Mouse (Mus musculus): ENCODE measurements around the gene Bnc1. TPM values are rescaled to one million over a fixed set of nuclear protein-coding genes. Genes with fewer than 3 reads are reported as not detected.

Bnc1 gene
- 1.5 and 1.7 TPM in 2 replicates for polyA plus RNA-seq (2015; fragmentation: Nextera tagmentation; extraction: Ambion mirVana)

DNA sequence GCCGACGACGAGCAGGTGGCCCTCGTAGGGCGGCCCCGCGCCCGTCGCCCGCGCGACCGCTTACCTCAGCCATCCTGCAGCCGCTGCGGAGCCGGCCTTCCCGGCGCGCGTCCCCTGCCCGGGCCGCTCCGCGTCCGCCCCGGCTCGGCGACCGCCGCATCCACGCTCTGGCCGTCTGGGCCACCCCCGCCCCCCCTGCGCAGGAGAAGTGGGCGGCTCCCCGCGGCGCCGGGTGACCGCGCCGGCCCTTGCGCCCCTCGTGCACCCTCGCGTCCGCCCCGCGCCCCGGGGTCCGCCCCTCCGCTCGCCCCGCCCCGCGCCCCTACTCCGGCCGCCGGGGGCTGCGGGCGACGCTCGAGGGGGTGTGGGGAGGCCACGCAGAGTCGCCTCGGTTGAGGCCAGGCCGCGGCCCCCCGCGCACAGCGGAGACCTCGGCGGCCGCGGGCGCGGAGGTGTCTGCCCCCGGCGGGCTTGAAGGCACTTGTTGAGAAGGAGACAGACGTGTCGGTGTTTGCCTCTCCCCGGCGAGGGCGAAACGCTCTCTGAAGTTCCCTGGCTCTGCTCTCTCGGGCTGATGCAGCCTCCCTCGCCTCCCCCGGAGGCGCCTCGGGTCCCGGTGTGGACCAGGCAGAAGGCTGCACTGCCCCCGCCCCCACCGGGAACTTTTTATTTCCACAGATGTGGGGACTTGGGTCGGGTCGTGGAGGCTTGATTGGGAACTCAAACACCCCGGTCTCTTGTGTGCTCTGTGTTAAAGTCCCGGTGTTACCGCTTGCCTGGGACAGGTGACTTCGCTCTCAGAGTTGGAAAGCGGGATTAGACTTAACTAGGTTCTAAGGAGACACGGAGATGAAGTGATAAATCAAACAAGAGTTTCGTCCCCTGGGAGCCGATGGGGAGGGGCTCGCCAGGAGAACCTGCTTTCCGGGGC is at the start of gene Bnc1:
Bnc1 (minus strand) TSS at position 162 of the 931 bp plus-strand sequence.
- H3K4me1 ChIP-seq, result peaks cover 14% of the 10 kb centered on the region
- no peaks in the 10 kb centered on the region for H3K36me3 ChIP-seq
- no peaks in the 10 kb centered on the region for H3K9me3 ChIP-seq
- no peak within 1 kb of the TSS for H3K27ac ChIP-seq
- peak within 1 kb of the TSS; percentile 93 for H3K4me2 ChIP-seq
- peak within 1 kb of the TSS; percentile 47 for H3K4me3 ChIP-seq
- WGBS, result 1% methylated on average over 82 of the region's 105 CpGs
- ATAC-seq (ENCODE audit: borderline replicate concordance, extremely low read depth, low FRiP score, low TSS enrichment), result peak; percentile 65
- H3K27me3 ChIP-seq, result peaks cover 87% of the 10 kb centered on the region
- no peak within 1 kb of the TSS for H3K9ac ChIP-seq

DNA sequence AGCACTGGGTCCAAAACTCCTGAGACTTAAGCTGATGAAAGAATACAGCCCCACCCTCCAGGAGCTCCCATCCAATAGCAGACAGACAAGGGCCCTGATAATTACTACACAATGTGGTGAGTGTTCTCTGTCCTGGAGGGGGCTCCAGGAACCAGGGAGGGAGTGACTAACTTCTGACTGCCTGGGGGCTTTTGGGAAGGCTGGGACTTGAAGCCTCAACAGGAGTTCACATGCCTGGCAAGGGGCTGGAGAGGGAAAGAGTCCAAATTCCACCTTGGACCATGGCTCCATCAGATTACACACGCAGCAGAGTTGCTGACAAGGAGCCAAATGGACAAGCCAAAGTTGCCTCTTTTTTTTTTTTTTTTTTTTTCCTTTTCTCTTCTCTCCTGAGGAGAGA is 41.3 kb upstream of the Bnc1 start:
- H3K9me3 ChIP-seq, result no peaks in the 10 kb centered on the region
- H3K36me3 ChIP-seq, result no peaks in the 10 kb centered on the region
- H3K27me3 ChIP-seq, result no peaks in the 10 kb centered on the region
- H3K4me3 ChIP-seq, result no peak overlapping the region
- H3K9ac ChIP-seq, result no peak overlapping the region
- no peak for ATAC-seq (ENCODE audit: borderline replicate concordance, extremely low read depth, low FRiP score, low TSS enrichment)
- 57% methylated on average over 1 of the region's 1 CpGs for WGBS
- H3K27ac ChIP-seq, result no peak overlapping the region
- no peak overlapping the region for H3K4me2 ChIP-seq
- H3K4me1 ChIP-seq, result peaks cover 7% of the 10 kb centered on the region; the same call in 1 of the 2 replicates

DNA sequence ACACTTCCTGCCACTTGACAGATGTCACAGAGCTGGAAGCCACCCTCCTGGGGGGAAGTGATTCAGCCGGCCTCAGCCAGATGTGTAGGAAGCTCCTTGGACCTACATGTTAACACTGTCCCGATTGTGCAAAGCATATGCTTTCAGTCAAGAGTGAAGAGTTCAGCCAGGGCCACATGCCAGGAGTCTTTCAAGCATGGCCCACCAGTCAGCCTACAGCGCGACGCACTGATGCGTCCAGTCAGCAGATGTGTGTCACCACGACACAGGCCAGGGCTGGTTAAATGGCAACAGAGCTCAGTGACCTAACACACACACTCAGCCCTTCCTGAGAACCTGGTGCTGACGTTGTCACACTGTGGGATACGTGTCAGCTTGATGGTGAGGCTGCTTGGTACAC is 37.6 kb upstream of the Bnc1 start:
- Histone ChIP-seq H3K4me1 (peaks cover 7% of the 10 kb centered on the region; the same call in 1 of the 2 replicates), H3K27me3 (no peaks in the 10 kb centered on the region), H3K27ac (no peak overlapping the region), H3K9ac (no peak overlapping the region), H3K9me3 (no peaks in the 10 kb centered on the region), H3K4me3 (no peak overlapping the region), H3K4me2 (no peak overlapping the region), H3K36me3 (no peaks in the 10 kb centered on the region)
- WGBS, result 32% methylated on average over 9 of the region's 9 CpGs
- peak; percentile 57; the same call in 1 of the 2 replicates for ATAC-seq (ENCODE audit: borderline replicate concordance, extremely low read depth, low FRiP score, low TSS enrichment)

DNA sequence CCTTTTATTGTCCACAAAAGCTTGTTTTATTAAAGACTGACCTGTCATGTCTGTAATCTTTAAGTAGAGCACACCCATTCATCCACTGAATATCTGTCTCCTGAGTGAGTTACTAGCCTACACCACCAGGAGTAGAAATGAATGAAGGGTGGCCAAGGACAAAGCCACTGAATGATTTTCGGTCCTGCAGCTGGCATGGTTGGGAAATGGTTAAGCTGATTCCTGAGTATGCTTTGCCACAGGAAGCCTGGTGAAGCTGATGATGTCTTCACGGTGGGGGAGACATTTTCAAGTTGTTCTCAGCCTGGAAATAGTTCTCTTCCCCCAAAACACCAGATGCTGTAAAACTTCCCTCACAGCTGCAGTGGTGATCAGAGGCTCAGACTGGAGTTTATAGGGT is 33.7 kb upstream of the Bnc1 start:
- 36% methylated on average over 2 of the region's 2 CpGs for WGBS
- no peak overlapping the region for H3K9ac ChIP-seq
- no peak overlapping the region for H3K4me2 ChIP-seq
- no peaks in the 10 kb centered on the region for H3K36me3 ChIP-seq
- no peak overlapping the region for H3K4me3 ChIP-seq
- no peaks in the 10 kb centered on the region for H3K27me3 ChIP-seq
- no peak for ATAC-seq (ENCODE audit: borderline replicate concordance, extremely low read depth, low FRiP score, low TSS enrichment)
- no peaks in the 10 kb centered on the region for H3K9me3 ChIP-seq
- peaks cover 7% of the 10 kb centered on the region; the same call in 1 of the 2 replicates for H3K4me1 ChIP-seq
- no peak overlapping the region for H3K27ac ChIP-seq

DNA sequence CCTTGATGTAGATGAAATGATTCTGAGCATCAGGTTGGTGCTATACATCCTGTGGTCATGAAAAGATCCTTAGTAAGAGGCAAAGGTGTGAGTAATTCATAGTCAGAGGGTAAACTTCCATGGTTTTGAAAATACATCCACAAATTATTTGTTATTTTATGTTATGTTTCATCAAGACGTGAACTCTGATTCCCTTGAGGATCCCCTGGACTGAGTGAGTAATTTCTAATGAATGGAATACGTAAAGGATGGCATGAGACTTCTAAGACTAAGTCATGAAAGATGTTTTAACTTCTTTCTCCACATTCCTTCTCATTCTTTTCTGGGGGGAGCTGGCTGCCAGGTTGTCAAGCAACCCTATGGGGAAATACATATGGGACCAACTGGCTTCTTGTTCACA is 31.6 kb upstream of the Bnc1 start:
- Histone ChIP-seq H3K9ac (no peak overlapping the region), H3K27me3 (no peaks in the 10 kb centered on the region), H3K4me3 (no peak overlapping the region), H3K4me2 (no peak overlapping the region), H3K4me1 (no peaks in the 10 kb centered on the region), H3K9me3 (no peaks in the 10 kb centered on the region), H3K27ac (no peak overlapping the region), H3K36me3 (no peaks in the 10 kb centered on the region)
- no peak for ATAC-seq (ENCODE audit: borderline replicate concordance, extremely low read depth, low FRiP score, low TSS enrichment)
- WGBS, result 90% methylated on average over 2 of the region's 2 CpGs

DNA sequence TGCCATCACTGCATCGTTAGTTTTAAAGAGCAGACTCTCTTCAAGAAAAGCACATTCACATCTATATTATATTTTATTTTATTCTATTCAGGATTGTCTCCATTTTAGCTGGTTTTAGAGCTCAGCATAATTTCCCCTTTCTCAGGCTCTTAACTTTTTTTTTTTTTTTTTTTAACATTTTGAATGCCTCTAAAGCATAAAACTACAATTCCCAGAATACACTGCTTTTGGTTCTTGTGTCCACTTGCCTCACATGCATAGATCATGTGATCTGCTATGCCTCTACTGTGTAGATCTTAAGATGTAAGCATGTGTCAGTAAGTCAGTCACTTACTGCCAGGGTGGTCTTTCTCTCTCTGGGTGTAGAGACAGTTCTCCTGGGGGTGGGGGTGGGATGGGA is 30.3 kb upstream of the Bnc1 start:
- 91% methylated on average over 1 of the region's 1 CpGs for WGBS
- no peak overlapping the region for H3K9ac ChIP-seq
- no peaks in the 10 kb centered on the region for H3K9me3 ChIP-seq
- ATAC-seq (ENCODE audit: borderline replicate concordance, extremely low read depth, low FRiP score, low TSS enrichment), result no peak
- H3K4me1 ChIP-seq, result no peaks in the 10 kb centered on the region
- peaks cover 4% of the 10 kb centered on the region; the same call in 1 of the 2 replicates for H3K27me3 ChIP-seq
- no peak overlapping the region for H3K4me3 ChIP-seq
- H3K4me2 ChIP-seq, result no peak overlapping the region
- no peak overlapping the region for H3K27ac ChIP-seq
- no peaks in the 10 kb centered on the region for H3K36me3 ChIP-seq

DNA sequence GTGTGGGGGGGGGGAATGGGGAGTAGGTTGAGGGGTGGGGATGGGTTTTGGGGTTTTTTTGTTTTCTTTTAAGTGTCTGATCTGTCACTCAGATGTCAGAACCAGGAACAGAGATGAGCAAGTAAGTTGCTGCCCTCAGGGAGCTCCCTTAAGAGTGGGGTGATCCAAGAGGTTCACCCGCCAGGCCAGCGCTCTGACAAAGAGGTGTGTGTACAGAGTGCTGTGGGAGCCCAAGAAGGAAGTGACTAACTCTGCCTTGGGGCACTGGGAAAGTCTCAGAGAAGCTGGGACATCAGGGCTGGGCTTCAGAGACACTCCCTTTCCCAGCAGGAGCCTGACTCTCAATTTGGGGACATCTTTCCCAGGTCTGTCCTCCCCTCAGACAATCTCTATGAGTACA is 25.9 kb upstream of the Bnc1 start:
- no peak for ATAC-seq (ENCODE audit: borderline replicate concordance, extremely low read depth, low FRiP score, low TSS enrichment)
- 0 out of 2 replicates have a peak, but pooled peaks cover 5% of the 10 kb centered on the region for H3K4me1 ChIP-seq
- no peak overlapping the region for H3K4me2 ChIP-seq
- H3K9me3 ChIP-seq, result no peaks in the 10 kb centered on the region
- H3K36me3 ChIP-seq, result no peaks in the 10 kb centered on the region
- H3K27me3 ChIP-seq, result peaks cover 17% of the 10 kb centered on the region; the same call in 1 of the 2 replicates
- H3K4me3 ChIP-seq, result no peak overlapping the region
- no peak overlapping the region for H3K27ac ChIP-seq
- WGBS, result 97% methylated on average over 2 of the region's 2 CpGs
- H3K9ac ChIP-seq, result no peak overlapping the region

DNA sequence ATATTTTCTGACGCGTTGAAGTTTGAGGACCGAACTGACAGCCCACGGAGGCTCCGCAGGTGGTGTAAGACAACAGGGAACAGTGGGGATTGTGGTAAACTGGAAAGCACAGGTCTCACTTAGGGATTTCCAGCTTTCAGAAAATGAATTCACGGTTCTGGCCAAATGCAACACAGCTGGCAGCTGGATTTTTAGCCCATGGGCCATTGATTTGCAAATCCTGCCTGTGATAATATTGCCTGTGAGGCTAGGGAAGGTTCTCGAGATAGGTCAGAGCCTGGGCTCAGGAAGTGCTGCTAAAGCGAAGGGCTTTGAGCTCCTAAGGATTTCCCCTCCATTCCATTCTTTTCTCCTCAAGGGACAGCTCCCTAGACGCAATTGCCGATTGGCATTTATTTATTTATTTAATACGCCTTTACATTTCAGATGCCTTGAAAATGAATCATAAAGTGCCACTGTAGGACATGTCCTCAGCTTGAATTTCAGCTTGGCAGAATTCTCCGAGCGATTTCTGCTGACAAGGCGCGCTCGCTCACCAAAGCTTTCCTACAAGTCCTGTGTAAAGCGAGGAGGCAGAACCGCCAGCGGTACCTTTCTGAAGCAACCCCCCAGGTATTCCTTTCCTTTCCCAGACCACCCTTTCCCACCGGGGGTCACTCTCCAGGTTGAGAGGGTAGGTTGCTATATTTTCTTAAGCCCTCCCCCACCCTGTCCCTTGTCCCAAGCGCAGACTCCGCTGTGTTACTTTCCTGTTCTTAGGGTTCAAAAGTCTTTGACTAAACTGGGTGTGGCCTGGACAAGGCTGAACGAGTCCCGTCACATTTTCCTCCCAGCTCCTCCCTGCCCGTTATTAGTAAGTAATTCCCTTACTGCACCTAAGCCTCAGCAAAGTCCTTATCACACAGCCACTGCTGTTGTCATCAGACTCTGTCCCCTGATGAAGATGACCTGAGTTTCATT is 24.9 kb upstream of the Bnc1 start:
- Histone ChIP-seq H3K27ac (no peak overlapping the region), H3K4me2 (peak overlapping the region; percentile 51), H3K4me3 (0 out of 2 replicates have a peak overlapping the region, but pooled peaks have one; percentile 17), H3K27me3 (peaks cover 22% of the 10 kb centered on the region; the same call in 1 of the 2 replicates), H3K9me3 (no peaks in the 10 kb centered on the region), H3K36me3 (no peaks in the 10 kb centered on the region), H3K9ac (no peak overlapping the region), H3K4me1 (0 out of 2 replicates have a peak, but pooled peaks cover 5% of the 10 kb centered on the region)
- no peak for ATAC-seq (ENCODE audit: borderline replicate concordance, extremely low read depth, low FRiP score, low TSS enrichment)
- WGBS, result 7% methylated on average over 25 of the region's 25 CpGs

DNA sequence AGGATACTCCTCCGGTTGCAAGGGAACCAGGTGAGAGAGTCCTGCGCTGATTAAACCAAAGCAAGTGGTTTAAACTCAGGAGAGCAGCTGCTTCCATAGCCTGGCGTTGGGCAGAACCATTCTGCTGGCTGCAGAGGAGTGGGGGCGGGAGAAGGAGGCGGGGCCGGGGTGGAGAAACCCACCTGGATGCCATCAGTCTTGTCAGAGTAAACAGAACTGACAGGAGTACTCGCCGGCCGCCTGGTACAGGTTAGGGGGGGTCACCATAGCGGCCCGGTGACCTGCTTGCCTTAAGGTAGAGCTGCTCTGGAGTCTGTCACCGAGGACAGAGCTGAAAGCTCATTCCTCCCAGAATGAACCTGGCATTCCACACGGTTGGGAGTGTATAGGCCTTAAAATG is 20.4 kb upstream of the Bnc1 start:
- Histone ChIP-seq H3K9ac (no peak overlapping the region), H3K4me3 (no peak overlapping the region), H3K4me2 (no peak overlapping the region), H3K36me3 (no peaks in the 10 kb centered on the region), H3K4me1 (0 out of 2 replicates have a peak, but pooled peaks cover 5% of the 10 kb centered on the region), H3K9me3 (no peaks in the 10 kb centered on the region), H3K27ac (no peak overlapping the region), H3K27me3 (peaks cover 25% of the 10 kb centered on the region; the same call in 1 of the 2 replicates)
- no peak for ATAC-seq (ENCODE audit: borderline replicate concordance, extremely low read depth, low FRiP score, low TSS enrichment)
- WGBS, result 6% methylated on average over 13 of the region's 13 CpGs

DNA sequence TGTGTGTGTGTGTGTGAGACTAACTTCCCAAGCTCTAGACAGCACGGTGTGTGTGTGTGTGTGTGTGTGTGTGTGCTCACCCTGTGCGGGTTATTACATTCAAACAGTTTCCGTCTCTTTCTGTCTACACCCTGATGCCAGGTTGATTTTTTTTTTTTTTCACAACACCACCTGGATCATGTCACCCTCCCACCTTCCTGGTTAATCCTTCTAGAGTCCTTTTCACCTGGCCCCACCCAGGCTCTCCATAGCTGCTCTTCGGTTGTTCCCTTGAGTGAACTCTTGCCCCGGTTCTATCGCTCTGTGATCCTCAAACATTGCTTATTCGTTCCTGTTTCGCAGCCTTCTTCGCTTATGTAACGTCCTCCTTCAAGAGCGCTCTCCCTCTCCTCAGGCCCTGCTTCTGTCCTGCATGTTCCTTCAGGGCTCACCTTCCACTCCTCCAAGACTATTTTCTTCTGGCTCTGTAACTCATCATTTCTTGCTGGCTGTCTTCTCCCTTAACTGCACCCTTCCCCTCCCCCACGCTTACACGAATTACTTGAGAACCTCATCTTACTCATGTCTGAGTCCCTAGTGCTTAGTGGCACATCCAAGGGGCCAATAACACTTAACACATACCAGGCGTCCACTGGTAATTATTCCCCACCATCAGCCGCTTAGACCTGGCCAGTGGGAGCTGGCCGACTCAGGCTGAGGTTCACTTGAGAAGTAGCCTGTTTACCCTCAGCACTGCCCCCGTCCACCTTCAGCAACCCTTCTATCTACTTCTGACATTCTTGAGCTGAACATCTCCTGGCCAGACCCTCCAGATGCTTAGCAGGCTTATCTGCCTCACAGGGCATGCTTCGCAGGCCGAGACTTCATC is 19.7 kb upstream of the Bnc1 start:
- no peaks in the 10 kb centered on the region for H3K4me1 ChIP-seq
- no peaks in the 10 kb centered on the region for H3K36me3 ChIP-seq
- no peak overlapping the region for H3K27ac ChIP-seq
- H3K27me3 ChIP-seq, result peaks cover 20% of the 10 kb centered on the region; the same call in 1 of the 2 replicates
- no peak for ATAC-seq (ENCODE audit: borderline replicate concordance, extremely low read depth, low FRiP score, low TSS enrichment)
- H3K4me2 ChIP-seq, result no peak overlapping the region
- no peak overlapping the region for H3K9ac ChIP-seq
- H3K4me3 ChIP-seq, result no peak overlapping the region
- no peaks in the 10 kb centered on the region for H3K9me3 ChIP-seq
- WGBS, result 23% methylated on average over 18 of the region's 19 CpGs

DNA sequence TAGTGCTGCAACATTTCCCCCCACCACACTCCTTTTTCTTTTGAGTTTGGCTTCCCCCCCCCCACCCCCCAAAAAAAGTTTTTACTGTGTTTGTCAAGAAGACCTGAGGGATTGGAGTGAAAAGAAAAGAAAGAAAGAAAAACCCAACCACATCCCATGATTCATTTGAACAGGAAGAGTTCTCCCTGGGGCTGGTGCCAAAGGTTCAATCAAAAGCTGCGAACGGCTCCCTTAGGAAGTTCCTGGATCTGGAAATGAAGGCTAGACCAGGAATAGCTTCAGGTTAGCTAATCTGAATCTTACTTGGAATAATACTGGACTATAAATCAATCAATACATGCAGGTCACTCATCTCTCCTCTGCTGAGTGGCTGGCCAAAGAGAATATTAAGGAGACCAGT is 15.1 kb upstream of the Bnc1 start:
- Histone ChIP-seq H3K4me1 (no peaks in the 10 kb centered on the region), H3K4me3 (no peak overlapping the region), H3K36me3 (no peaks in the 10 kb centered on the region), H3K9me3 (no peaks in the 10 kb centered on the region), H3K9ac (no peak overlapping the region), H3K27me3 (peaks cover 8% of the 10 kb centered on the region; the same call in 1 of the 2 replicates), H3K27ac (no peak overlapping the region), H3K4me2 (no peak overlapping the region)
- no peak for ATAC-seq (ENCODE audit: borderline replicate concordance, extremely low read depth, low FRiP score, low TSS enrichment)
- 75% methylated on average over 2 of the region's 2 CpGs for WGBS
